Mouse (Mus musculus) cerebellum, adult 9-11 months (tissue): ENCODE results near the gene Pnkp.

Experiments
- DNase-seq: peaks from one replicate; pipeline ENCODE4 v3.0.0; 2022

Gene Pnkp

DNA sequence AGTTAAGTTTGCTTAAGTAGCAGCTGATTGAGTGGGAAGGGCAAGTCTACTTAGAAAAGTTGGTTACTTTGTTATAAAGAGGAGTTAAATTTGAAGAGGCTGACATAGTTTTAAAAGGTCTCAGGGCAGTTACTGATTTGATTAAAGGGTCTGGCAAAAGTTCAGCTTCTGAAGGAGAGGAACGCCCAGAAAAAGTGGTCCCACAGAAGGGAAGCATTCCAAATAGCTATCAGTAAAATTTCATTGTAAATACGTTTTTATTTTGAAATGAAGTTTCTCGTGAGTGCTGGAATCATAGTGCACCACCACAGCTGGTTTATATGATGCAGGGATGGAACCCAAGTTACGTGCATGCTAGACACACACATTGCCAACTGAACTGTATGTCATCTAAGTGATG, 24.2 kb upstream of the Pnkp start:
- no peak for DNase-seq

DNA sequence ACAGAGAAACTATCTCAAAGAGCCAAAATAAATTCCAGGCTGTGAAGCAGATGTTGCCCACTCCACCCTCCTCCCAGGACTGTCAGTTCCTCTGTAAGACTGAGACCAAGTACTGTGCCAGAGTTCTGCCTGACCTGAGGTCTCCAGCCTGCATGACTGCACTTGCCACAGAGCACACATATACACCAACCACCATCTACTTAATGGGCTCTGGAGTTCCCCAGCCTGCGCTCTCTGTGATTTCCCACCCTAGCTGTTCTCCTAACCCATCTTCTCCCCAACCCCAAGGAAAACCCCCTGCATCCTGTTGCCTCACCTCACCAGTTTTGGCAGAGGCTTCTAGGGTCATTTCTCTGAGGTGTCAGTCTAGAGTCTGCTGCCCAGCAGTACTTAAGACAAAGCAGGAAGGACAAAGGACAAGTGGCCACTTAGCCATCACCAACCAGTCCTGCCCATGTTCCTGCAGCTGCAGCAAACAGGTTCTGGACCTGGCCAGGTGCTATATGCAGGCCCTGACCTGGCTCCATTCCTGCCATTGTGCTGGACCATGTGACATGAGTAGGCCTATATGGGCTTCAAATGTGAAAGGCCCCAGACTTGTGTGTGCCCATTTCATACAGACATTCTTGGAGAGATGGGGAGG, 21.4 kb upstream of the Pnkp start:
- no peak for DNase-seq

DNA sequence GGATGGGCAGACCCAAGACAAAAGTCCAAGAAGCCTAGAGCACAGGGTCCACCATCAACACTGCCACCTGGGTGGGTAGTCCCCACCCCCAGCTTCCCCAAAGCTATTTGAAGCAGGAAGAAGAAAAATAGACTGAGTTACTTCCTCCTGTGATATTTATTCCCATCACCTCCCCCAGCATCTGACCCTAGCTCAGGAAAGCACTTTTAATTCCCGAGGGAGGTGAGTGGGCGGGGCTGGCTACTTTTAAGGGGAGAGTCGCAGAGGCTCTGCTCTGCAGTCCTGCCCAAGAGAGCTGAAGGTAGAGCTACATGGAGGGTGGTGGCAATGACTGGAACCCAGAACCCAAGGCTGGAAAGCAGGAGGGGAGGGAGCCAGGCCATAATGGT, 20.9 kb upstream of the Pnkp start:
- no peak for DNase-seq

DNA sequence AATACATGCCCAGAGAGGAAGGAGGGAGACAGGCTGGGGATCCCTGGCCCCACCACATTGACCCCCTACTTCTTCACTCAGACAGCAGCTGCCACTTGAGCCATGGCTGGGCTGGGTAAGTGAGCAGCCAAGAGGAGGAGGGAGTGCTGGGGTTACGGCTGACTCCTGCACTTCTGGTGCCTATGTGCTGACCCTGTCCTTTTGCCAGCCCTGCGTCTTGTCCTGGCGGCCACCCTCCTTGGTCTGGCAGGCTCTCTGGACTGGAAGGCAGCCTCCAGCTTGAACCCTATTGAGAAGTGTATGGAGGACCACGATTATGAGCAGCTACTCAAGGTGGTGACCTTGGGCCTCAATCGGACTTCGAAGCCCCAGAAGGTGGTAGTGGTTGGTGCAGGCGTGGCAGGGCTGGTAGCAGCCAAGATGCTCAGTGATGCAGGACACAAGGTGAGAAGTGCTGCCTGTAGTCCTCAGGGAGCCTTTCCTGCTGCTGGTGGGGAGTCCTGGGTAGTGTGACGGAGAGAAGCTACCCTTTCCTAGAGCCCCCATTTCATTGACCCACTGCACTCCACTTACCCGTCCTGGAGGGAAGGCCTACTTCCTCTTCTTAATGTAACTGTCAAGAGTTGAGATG, 20.4 kb upstream of the Pnkp start:
- DNase-seq, result no peak

DNA sequence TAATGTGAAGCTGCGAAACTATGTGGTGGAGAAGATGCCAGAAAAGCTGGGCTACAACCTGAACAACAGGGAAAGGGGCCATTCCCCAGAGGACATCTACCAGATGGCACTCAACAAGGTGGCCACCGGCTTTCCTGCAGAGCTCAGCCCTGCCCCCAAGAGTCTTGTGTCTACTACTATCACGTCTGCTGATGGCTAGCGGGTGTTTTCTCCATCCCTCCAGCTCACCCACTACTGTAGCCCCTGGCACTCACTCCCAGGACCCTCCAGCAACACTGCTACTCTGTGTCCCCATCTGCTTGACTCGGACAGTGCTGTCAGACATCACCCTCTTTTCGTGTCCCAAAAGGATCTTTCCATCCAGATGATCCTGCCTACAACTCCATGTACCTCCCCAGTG, 18.9 kb upstream of the Pnkp start:
- DNase-seq, result no peak

DNA sequence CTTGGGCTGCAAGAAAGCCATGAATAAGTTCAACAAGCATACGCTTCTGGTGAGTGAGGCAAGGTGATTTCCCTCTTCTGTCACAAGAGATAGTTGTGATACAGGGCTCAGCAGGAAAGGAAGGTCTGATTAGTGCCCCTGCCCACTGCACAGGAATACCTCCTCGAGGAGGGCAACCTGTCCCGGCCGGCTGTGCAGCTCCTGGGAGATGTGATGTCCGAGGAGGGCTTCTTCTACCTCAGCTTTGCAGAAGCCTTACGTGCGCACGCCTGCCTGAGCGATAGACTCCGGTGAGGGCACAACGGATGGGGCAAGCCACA, 17.8 kb upstream of the Pnkp start:
- DNase-seq, result no peak

DNA sequence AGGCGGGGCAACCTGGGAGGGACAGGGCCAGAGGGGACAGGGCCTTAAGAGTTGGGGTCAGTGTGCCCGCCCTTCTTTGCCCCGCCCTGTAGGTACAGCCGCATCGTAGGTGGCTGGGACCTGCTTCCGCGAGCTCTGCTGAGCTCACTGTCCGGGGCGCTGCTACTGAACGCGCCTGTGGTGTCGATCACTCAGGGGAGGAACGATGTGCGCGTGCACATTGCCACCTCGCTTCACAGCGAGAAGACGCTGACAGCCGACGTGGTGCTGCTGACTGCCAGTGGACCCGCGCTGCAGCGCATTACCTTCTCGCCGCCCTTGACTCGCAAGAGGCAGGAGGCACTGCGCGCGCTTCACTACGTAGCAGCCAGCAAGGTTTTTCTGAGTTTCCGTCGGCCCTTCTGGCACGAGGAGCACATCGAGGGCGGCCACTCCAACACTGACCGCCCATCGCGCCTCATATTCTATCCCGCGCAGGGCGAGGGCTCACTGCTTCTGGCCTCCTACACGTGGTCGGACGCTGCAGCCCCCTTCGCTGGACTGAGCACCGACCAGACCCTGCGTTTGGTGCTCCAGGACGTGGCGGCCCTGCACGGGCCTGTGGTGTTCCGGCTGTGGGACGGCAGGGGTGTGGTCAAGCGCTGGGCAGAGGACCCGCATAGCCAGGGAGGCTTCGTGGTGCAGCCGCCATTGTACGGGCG, 17.3 kb upstream of the Pnkp start:
- no peak for DNase-seq

DNA sequence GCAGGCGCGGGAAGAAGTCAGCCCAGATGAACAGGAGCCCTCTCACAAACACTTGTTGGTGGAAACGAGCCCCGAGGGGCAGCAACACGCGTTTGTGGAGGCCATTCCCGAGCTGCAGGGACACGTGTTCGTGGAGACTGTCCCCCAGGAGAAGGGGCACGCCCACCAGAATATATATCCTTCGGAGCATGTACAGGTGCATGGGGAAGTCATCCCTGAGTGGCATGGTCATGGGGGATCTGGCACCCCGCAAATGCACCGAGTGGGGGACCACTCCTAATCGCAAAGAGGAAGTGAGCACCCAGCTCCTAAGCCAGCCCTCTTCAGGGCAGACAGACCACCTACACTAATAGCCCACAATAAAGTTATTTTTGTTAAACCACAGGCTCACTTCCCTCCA, 16.5 kb upstream of the Pnkp start:
- no peak for DNase-seq

DNA sequence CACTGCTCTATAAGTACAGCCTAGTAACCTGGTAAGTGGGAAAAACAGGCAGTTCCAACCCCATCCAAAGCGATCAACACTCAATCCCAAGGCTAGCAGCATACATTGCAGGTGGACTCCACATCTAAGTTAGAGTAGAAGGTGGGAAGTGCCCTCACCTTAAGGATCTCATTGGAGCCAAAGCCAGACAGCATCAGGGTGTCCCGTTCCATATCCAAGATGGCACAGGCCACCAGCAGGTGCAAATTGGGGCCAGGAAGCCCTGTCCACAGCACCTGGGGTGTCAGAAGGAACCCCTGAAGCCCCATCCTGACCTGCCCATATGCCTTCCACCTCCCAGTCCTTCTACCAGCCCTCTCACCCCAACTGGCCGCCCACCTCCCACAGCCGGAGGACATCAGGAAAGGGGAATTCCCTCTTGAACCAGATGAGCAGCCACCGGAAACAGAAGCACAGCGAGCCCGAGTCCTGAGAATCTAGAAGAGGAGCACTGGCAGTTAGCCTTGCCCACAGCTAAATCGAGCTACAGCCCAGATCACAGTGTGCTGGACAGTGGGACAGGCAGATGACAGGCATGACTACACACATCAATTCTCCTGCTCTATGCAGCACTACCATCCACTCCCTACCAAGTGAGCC, 15.0 kb upstream of the Pnkp start:
- no peak for DNase-seq

DNA sequence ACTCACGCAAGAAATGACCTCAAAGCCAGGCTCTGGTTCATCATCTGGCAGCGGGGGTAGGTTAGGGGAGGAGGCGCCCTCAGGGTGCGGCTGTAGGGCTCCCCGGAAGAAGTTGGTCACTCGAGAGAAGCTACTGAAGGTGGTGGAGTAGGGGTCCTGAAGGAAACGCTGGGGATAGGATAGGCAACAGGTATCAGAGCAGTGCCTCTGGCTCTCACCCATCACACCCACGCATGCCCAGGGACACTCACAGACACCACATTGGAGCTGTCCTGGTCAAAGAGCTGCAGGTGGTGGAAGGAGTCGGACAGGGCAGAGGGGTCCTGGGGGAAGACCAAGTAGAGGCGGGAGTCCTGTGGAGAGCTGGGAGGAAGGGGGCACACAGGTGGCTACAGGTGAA, 11.9 kb upstream of the Pnkp start:
- DNase-seq, result peak; percentile 60

DNA sequence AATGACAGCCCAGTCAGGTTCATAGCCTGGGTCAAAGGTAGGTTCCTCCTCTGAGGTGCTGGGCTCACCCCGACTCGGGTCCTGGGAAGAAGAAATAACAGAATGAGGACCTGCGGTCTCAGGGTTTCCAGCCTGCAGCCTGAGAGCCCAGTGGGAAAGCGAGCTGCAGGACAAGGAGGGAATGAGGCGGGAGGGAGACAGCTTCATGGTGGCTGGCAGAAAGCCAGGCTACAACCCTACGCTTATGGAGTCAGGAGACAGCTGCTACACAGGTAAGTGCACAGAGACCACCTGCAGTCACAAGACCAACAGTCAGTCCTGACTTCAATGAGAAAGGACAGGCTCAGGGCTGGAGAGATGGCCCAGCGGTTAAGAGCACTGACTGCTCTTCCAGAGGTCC, 10.1 kb upstream of the Pnkp start:
- DNase-seq, result peak; percentile 73

DNA sequence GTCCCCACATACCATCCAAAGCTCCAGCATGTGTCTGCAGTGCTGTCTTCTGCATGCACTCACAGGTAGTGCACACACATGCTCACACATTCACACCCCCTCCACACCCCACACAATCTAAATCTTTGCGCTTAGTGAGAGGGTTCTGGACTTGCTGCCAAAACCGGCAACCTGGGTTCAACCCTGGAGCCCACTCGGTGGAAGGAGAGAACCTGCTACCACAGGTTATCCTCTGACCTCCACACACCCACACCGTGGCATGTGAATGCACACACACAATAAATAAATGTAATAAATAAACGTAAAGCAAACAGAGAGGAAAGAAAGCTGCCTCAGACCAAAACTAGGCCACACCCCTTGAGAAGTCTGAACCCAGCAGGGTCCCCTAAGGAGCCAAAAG, 9.2 kb upstream of the Pnkp start:
- peak; percentile 79 for DNase-seq

DNA sequence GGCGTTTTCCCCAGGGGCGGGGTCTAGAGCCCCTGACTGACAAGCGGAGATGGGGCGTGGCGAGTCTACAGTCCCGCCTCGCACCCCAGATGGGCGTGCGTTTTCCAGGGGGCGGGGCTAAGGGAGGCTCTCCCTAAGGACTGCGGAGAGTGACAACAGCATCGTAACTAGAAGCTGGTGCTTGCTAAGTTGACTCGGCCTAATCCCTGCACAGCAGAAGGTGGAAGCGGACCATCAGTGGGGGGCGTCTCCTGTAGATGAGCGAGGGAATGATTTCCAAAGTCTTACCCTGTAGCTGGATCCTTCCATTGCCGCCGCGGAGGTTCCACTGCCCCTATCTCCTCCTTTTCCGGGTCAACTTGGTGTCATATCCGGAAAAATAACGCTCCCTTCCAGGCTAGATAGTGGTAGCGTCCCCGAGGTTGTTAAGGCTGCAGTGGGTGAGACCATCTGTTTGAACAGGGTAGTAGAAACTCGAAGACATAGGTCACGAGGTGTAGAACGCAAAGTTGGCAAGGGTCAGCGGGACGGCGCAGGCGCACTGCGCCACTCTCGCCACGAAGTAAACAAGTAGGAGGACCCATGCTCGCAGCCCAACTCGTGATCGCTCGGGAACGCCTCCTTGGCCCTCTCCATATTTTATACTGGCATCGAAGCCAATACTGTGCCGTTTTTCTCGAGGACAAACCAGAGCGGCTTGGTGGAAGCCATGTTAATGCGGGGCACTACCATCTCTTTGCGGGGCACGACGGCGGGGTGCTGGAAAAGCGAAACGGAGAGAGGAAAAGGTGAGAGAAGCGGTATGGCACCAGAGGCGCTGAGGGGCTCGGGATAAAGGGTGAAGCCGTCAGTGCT, 8.2 kb upstream of the Pnkp start, which contains the start of the genes Akt1s1 and Tbc1d17:
Gene Akt1s1, plus strand, starts transcription at position 431 of the 855 bp plus-strand sequence.
Gene Tbc1d17, minus strand, starts transcription at position 519 of the 855 bp plus-strand sequence.
- DNase-seq, result peak; percentile 100

DNA sequence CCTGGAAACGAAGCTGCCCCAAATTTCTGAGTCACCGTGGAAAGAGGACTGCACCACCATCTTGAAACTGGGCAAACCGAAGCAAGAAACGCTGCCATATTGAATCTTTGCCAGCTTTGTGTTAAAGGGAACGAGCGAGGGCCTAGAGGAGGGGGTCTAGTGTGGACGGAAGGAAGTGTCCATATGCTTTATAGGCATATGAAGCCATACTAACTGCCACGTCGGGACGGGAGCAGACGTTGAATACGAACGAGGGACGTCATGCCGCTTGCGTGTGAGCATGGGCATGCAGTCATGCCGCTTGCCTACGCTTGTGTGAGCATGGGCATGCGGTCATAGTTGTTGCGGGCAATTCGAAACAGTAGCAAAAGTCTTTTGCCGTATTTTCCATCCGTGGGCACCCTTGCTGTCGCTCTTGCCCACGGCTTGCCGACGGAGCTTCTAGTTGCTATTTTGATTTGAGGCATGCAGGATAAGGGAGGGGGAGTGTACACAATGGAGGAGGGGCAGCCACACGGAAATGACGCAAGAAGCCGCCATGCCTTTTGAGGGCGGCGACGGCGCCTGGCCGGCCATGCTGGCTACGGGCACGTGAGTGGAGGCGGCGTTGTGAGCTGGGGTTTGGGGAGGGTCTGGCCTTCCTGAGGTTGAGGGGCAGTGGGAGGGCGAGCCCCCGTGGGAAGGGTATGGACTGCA, 7.4 kb upstream of the Pnkp start:
- peak; percentile 95 for DNase-seq

DNA sequence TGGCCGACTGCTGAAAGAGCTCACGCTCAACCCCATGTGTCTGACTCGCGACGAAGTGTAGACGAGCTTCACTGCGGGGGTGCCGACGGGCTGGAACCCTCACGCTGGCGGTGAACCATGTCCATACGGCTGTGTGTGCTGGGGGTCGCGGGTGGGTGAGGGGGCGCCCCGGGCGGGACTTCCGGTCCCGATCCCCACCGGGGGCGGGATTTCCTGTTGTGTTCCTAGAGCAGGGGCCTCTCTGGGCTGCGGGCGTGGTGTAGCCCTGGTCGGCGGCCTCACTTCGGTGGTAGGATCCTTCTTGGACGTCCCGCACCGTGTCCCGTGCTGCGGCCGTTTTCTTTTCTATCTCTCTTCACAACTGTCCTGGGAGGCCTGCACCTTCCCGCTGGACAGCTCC, 6.8 kb upstream of the Pnkp start:
- no peak for DNase-seq

DNA sequence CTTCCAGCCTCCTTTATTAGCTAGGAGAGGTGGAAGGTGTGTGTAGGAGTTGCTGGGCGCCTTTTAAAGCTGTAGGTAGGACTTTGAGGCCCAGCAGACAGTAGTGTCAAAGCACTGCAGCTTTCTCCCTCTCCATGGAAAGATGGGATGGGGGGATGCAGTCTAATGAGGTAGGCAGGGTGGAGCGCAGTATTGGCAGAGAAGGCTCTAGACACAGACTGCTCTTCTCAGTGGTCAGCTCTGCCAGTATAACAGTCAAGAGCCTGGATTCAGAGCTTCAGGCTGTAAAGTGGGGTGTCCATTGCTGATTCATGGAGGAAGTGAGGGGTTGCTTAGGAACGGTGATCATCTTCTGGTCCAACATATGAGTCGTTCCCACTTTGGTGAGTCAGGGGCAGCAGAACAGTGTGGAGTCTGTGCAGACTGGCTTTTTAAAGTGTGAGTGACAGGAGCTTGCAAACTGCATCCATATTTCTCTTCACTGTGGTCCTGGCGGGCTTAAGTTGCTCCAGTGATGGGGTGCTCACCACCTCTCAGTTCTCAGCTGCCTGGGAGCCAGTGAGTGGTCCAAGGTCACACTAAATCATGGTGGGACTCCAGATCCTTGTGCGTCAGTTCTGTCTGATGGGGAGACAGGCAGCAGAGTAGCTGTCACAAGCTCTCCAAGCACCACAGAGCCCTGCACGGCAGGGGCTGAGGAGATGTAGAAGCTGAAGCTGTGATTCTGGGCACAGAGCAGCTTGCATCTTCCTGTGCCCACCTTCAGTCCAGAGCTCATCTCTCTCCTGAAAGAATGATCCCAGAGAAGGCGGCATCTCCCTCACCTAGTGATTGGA, 5.9 kb upstream of the Pnkp start:
- peak; percentile 58 for DNase-seq

DNA sequence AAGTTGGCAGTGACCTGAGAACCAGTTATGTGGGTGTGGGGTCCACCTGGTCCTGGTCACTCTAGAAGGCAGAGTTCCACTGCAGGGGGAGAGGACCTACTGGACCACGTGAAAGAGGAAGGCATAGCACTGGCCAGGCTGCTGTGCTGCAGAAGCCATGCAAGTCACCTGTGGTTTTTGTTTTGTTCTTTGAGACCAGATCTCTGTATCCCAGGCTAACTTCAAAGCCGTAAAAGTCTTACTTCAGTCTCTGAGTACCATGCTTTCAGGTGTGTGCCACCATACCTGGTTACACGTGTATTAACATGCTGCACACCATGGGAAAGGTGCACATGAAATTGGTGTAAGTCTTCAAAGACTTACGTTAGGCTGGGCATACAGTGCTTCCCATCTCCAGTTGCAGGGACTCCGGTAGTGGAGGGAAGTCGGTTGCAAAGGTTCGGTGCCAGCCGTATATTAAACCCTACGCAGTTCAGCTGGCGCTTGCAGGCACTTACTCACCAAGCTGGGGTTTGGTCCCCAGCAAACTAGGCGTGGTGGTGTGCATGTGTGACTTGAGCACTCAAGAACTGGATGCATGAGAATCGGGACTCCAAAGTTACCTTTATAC, 5.2 kb upstream of the Pnkp start:
- DNase-seq, result peak; percentile 63

DNA sequence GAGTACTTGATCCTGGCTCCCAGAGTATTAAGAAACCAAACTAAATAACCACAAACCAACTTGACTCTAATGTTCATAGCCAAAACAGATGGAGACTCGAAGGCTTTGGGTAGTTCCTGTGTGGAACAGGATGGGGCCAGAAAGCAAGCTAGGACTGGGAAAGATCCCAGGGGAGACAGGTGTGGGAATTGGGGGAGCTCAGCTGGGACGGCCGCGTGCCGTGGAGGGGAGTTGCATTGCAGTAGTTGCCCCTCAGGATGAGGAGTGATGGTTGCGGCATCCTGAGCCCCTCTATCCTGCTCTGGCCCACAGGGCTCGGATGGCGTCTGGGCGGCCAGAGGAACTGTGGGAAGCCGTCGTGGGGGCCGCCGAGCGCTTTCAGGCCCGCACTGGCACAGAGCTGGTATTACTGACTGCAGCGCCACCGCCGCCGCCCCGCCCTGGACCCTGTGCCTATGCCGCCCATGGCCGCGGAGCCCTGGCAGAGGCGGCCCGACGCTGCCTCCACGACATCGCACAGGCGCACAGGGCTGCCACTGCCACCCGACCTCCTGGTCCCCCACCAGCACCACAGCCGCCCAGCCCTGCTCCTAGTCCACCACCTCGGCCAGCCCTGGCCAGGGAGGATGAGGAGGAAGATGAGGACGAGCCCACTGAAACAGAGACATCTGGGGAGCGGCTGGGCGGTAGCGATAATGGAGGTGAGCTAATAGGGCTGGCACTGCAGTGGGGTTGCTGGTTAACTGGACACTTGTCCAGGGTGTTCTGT, 4.5 kb upstream of the Pnkp start:
- peak; percentile 70 for DNase-seq

DNA sequence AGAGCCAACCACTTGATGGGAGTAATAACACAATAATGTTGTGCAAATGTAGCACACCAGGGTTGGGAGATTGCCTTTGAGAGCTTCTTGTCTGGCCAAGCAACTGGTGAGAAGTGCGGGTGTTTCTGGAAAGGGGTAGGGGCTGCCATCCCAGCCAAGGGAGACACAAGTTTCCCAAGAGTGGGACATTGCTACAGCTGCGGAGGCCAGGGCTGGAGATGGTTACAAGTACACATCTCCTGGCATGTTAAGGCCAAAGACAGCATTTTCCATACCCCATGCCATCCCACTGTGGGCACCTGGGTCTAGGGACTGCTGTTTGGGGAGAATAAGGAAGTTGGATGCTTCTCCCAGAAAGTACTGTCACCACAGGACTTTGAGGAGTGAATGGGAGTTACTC, 3.9 kb upstream of the Pnkp start:
- DNase-seq, result peak; percentile 68
